Mouse (Mus musculus) liver, postnatal 0 days (tissue): Measurements from ENCODE around the gene Prpf8. TPM values are rescaled to one million over a fixed set of nuclear protein-coding genes. Genes with fewer than 3 reads are reported as not detected.

Source experiments
- ATAC-seq: fragments of 200-750 bp; cut with Nextera tagmentation; 2 replicates; pipeline ENCODE4 v1.8.0; 2017; ENCODE audit warnings: mild to moderate bottlenecking, moderate library complexity
- DNase-seq: peaks from one replicate; pipeline ENCODE4 v3.0.0-alpha.2; 2016
- H3K27ac ChIP-seq: fragments of 300-500 bp; sonication (generic); 2 replicates; pipeline ENCODE4 v1.5.1; 2014; ENCODE audit warnings: antibody characterized with exemption, moderate library complexity, mild to moderate bottlenecking, low read depth
- H3K27me3 ChIP-seq: fragments of 300-500 bp; sonication (generic); 2 replicates; pipeline ENCODE4 v1.6.1; 2014; ENCODE audit warnings: low read length, control low read depth, mixed read lengths; ENCODE audit not compliant: insufficient read depth
- H3K36me3 ChIP-seq: fragments of 300-500 bp; sonication (generic); replicated peaks from 2 replicates; pipeline ENCODE4 v1.6.1; 2014; ENCODE audit warnings: mild to moderate bottlenecking, control low read depth, low read length, moderate library complexity, mixed read lengths; ENCODE audit not compliant: insufficient read depth
- H3K4me1 ChIP-seq: fragments of 300-500 bp; sonication (generic); 2 replicates; pipeline ENCODE4 v1.6.1; 2014; ENCODE audit warnings: antibody characterized with exemption, mild to moderate bottlenecking, control low read depth; ENCODE audit not compliant: insufficient read depth
- H3K4me2 ChIP-seq: fragments of 300-500 bp; sonication (generic); 2 replicates; pipeline ENCODE4 v1.6.1; 2014; ENCODE audit warnings: low read depth, mild to moderate bottlenecking, low read length, moderate library complexity, mixed read lengths
- H3K4me3 ChIP-seq: fragments of 300-500 bp; sonication (generic); 2 replicates; pipeline ENCODE4 v1.5.1; 2014; ENCODE audit warnings: low read depth, low read length
- H3K9ac ChIP-seq: fragments of 300-500 bp; sonication (generic); replicated peaks from 2 replicates; pipeline ENCODE4 v1.6.1; 2014; ENCODE audit warnings: mild to moderate bottlenecking, moderate library complexity
- H3K9me3 ChIP-seq: fragments of 300-500 bp; sonication (generic); 2 replicates; pipeline ENCODE4 v1.6.1; 2016; ENCODE audit warnings: mild to moderate bottlenecking, control low read depth, low read length, mixed read lengths
- CTCF ChIP-seq: sonication (generic); IDR thresholded peaks from 2 replicates; pipeline ENCODE4 v1.5.1; 2016; ENCODE audit warnings: antibody characterized with exemption, low read depth
- EP300 ChIP-seq: IDR thresholded peaks from 2 replicates; pipeline ENCODE4 v1.6.1; 2016; ENCODE audit warnings: antibody characterized with exemption, low read depth, mild to moderate bottlenecking
- WGBS: fragments of 180-500 bp; shearing (Covaris S2); extraction: QIAGEN DNeasy Blood & Tissue Kit; methylation state at CpG from one replicate; pipeline ENCODE4 v1.1.7; 2014; ENCODE audit not compliant: insufficient replicate concordance; 5-methylcytosine and 5-hydroxymethylcytosine counted together
- polyA plus RNA-seq: library from polyadenylated mRNA; unstranded; fragments of >200 nt; fragmentation: Nextera tagmentation; extraction: Ambion mirVana; gene quantifications from 2 replicates; pipeline ENCODE4 v1.2.1, GENCODE M21; 2015

Gene Prpf8
- polyA plus RNA-seq, 1 experiment from 2014 or later: 13.9 TPM

DNA sequence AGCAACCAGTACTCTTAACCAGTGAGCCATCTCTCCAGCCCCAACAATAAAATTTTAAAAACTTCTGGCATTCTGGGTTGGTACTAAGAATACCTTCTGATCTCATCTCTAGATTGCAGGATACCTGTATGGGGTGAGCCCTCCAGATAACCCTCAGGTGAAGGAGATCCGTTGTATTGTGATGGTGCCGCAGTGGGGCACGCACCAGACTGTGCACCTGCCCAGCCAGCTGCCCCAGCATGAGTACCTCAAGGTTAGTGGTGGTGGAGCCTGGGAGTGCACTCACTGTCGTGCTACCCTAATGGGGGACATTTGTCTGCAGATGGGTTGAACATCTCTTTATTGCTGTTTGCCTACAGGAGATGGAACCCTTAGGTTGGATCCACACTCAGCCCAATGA lies 21.5 kb downstream of the Prpf8 start:
- no peak overlapping the region for H3K4me3 ChIP-seq
- peaks cover 65% of the 10 kb centered on the region for H3K36me3 ChIP-seq
- peaks cover 24% of the 10 kb centered on the region for H3K4me1 ChIP-seq
- DNase-seq (no peak), ATAC-seq (no peak)
- H3K9me3 ChIP-seq: no peaks in the 10 kb centered on the region
- no peaks in the 10 kb centered on the region for H3K27me3 ChIP-seq
- 0 out of 2 replicates have a peak overlapping the region, but pooled peaks have one; percentile 98 for H3K27ac ChIP-seq
- WGBS: 96% methylated on average over 4 of the region's 4 CpGs
- TF ChIP-seq CTCF (no peak), EP300 (no peak)
- H3K9ac ChIP-seq: no peak overlapping the region
- H3K4me2 ChIP-seq: no peak overlapping the region

DNA sequence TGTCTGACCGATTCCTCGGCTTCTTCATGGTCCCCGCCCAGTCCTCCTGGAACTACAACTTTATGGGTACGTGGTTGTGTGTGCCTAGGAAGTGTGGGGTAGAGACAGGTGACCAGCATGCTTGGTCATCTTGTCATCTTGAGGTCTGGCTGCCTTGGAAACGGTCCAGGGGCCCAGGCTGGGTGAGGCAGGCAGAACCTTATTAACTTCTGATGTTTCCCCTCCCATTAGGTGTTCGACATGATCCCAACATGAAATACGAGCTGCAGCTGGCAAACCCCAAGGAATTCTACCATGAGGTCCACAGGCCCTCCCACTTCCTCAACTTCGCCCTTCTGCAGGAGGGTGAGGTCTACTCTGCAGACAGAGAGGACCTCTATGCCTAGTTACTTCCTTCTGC lies 22.3 kb downstream of the Prpf8 start:
- peak overlapping the region; percentile 98 for H3K27ac ChIP-seq
- no peaks in the 10 kb centered on the region for H3K27me3 ChIP-seq
- TF ChIP-seq EP300: no peak
- no peak for TF ChIP-seq CTCF
- peaks cover 24% of the 10 kb centered on the region for H3K4me1 ChIP-seq
- no peak overlapping the region for H3K4me2 ChIP-seq
- ATAC-seq (no peak), DNase-seq (no peak)
- H3K36me3 ChIP-seq: peaks cover 57% of the 10 kb centered on the region
- WGBS: 67% methylated on average over 8 of the region's 8 CpGs
- H3K9ac ChIP-seq: no peak overlapping the region
- no peaks in the 10 kb centered on the region for H3K9me3 ChIP-seq
- no peak overlapping the region for H3K4me3 ChIP-seq

DNA sequence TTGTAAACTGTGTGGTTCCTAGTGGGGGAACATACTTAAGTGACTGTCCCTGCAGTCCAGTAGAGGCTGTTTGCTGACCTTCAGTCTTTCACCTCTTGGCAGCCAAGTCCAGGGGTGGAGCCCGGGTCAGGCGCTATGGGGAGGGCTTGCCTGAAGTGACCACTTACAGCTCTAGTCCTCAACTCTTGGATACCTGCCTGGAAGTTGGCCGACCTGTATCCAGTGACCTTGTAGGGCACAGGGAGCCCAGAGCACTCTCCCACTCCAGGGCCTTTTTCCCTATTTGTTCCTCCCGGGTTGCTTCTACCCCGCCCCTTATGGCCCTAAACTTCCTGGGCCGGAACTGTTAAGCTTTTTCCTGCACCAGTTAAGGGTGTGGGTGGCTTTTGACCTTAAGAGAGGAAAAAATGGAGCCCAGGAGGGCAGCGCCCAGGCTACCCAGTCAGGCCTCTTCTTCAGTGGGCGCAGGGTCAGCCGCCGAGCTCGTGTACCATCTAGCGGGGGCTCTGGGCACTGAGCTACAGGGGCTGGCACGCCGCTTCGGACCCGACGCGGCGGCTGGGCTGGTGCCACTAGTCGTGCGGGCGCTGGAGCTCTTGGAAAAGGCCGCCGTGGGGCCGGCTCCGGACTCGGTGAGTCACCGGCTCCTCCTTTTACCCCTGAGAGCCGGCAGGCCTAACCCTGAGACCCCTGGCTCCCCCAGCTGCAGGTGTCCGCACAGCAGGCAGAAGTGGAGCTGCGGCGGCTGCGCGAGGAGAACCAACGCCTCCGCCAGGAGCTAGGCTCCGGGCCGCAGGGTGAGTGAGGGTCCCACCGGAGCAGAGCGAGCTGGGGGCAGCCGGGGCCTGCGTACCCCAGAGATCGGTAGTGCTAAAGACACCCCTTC lies 23.4 kb downstream of the Prpf8 start, which contains the start of gene Rilp:
Gene Rilp, plus strand, starts transcription at position 354 of the 886 bp plus-strand sequence.
- H3K27ac ChIP-seq: peak within 1 kb of the TSS; percentile 98
- peak within 1 kb of the TSS; percentile 68 for H3K4me3 ChIP-seq
- ATAC-seq (peak; percentile 88), DNase-seq (peak; percentile 84)
- H3K27me3 ChIP-seq: no peaks in the 10 kb centered on the region
- 4% methylated on average over 41 of the region's 43 CpGs for WGBS
- peak within 1 kb of the TSS; percentile 99 for H3K4me2 ChIP-seq
- TF ChIP-seq EP300 (peak; percentile 60; the same call in 1 of the 2 replicates), CTCF (peak; percentile 43)
- H3K9me3 ChIP-seq: no peaks in the 10 kb centered on the region
- H3K4me1 ChIP-seq: peaks cover 24% of the 10 kb centered on the region
- peak within 1 kb of the TSS; percentile 91 for H3K9ac ChIP-seq
- peaks cover 46% of the 10 kb centered on the region for H3K36me3 ChIP-seq

DNA sequence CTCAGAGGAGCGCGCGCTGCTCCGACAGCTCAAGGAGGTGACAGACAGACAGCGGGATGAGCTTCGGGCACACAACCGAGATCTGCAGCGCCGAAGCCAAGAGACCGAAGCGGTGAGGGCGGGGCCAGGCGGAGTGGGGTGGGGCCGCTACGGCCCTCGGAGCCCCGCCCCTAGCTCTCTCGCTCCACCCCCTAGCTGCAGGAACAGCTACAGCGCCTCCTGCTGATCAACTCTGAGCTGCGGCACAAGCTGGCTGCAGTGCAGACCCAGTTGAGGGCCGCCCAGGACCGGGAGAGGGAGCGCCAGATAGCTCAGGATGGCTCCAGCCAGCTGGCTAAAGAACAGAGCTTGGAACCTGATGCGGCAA lies 24.0 kb downstream of the Prpf8 start:
- Histone ChIP-seq H3K27me3 (no peaks in the 10 kb centered on the region), H3K9ac (peak overlapping the region; percentile 91), H3K4me1 (peaks cover 24% of the 10 kb centered on the region), H3K36me3 (peaks cover 41% of the 10 kb centered on the region), H3K9me3 (no peaks in the 10 kb centered on the region), H3K4me2 (peak overlapping the region; percentile 99), H3K27ac (peak overlapping the region; percentile 98), H3K4me3 (peak overlapping the region; percentile 68)
- DNase-seq: peak; percentile 97
- TF ChIP-seq CTCF (peak; percentile 98), EP300 (no peak)
- 6% methylated on average over 24 of the region's 24 CpGs for WGBS
- ATAC-seq: peak; percentile 81

DNA sequence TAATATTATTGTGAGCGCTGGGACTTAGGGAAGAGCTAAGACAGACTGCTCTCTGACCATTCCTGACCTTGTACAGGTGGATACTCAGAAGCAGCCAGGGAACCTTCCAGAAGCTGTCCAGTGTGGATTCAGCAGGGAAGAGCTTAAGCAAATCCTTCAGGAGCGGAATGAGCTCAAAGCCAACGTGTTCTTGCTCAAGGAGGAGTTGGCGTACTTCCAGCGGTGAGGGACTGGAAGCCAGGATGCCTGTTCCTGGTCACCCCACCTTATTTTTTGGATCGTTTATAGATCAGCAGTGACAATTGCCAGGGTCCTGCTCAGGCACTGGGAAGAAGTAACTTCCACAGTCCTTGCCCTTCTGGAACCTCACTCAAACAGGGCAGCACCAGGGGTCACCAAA lies 24.6 kb downstream of the Prpf8 start:
- H3K27me3 ChIP-seq: no peaks in the 10 kb centered on the region
- DNase-seq (no peak), ATAC-seq (no peak)
- TF ChIP-seq CTCF (no peak), EP300 (no peak)
- H3K4me1 ChIP-seq: peaks cover 24% of the 10 kb centered on the region
- no peak overlapping the region for H3K27ac ChIP-seq
- H3K36me3 ChIP-seq: peaks cover 35% of the 10 kb centered on the region
- H3K9me3 ChIP-seq: no peaks in the 10 kb centered on the region
- H3K9ac ChIP-seq: no peak overlapping the region
- peak overlapping the region; percentile 99; the same call in 1 of the 2 replicates for H3K4me2 ChIP-seq
- peak overlapping the region; percentile 68; the same call in 1 of the 2 replicates for H3K4me3 ChIP-seq
- 84% methylated on average over 6 of the region's 6 CpGs for WGBS

DNA sequence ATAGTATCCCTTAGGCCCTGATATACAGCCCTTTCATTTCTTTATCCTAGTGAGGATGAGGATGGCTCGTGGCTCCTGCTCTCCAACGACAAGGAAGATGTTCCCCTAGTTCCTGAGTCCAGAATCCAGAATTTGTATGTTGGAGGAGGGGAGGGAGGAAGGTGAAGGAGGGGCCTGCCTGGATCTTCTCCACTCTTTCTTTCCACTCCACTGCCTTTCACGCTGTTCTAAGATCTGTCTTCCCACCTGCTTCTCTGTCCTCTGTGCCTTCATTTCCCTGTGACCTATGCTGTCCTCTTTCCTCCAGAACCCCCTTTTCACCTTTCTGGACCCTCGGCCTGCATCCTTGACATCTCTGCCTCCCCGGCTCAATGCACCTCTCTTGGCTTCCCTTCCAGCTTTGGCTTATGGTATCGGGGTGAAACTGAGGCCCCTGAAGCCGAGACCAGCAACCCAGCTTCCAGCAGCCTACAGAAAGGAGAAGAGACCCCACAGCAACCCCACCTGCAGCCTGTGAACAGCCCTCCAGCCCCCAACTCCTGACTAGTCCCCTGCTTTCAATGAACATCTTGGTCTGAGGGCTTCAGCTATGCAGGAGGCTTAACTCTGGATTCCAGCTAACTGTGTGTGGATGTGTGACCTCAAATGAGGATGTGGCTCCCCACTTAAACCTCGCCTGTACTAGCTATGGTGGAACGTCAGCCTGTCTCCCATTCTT lies 25.8 kb downstream of the Prpf8 start:
- TF ChIP-seq CTCF (no peak), EP300 (no peak)
- Histone ChIP-seq H3K27me3 (no peaks in the 10 kb centered on the region), H3K9ac (no peak overlapping the region), H3K4me1 (peaks cover 24% of the 10 kb centered on the region), H3K4me3 (no peak overlapping the region), H3K27ac (no peak overlapping the region), H3K36me3 (peaks cover 31% of the 10 kb centered on the region), H3K9me3 (no peaks in the 10 kb centered on the region), H3K4me2 (no peak overlapping the region)
- ATAC-seq (no peak), DNase-seq (no peak)
- WGBS: 72% methylated on average over 9 of the region's 9 CpGs
